Mouse (Mus musculus) hindbrain, embryonic 16.5 days (tissue): ENCODE measurements around the gene Rpl38. TPM values are rescaled to one million over a fixed set of nuclear protein-coding genes. Genes with fewer than 3 reads are reported as not detected.

ENCODE experiments used
- ATAC-seq: fragments of 200-750 bp; cut with Nextera tagmentation; 2 replicates; pipeline ENCODE4 v1.8.0; 2017; ENCODE audit warnings: moderate TSS enrichment, moderate library complexity
- H3K27ac ChIP-seq: fragments of 300-500 bp; sonication (generic); 2 replicates; pipeline ENCODE4 v1.5.1; 2014; ENCODE audit warnings: low read depth, mild to moderate bottlenecking, control low read depth, low read length, moderate library complexity
- H3K27me3 ChIP-seq: fragments of 300-500 bp; sonication (generic); replicated peaks from 2 replicates; pipeline ENCODE4 v1.6.1; 2014; ENCODE audit warnings: low read length; ENCODE audit not compliant: control insufficient read depth, insufficient read depth
- H3K36me3 ChIP-seq: fragments of 300-500 bp; sonication (generic); 2 replicates; pipeline ENCODE4 v1.6.1; 2014; ENCODE audit warnings: mild to moderate bottlenecking, low read length, moderate library complexity, mixed read lengths; ENCODE audit not compliant: control insufficient read depth, insufficient read depth
- H3K4me1 ChIP-seq: fragments of 300-500 bp; sonication (generic); 2 replicates; pipeline ENCODE4 v1.6.1; 2014; ENCODE audit warnings: low read depth, low read length; ENCODE audit not compliant: control insufficient read depth, insufficient read depth
- H3K4me2 ChIP-seq: fragments of 300-500 bp; sonication (generic); 2 replicates; pipeline ENCODE4 v1.6.1; 2014; ENCODE audit warnings: mild to moderate bottlenecking, low read length, control low read depth, moderate library complexity
- H3K4me3 ChIP-seq: fragments of 300-500 bp; sonication (generic); 2 replicates; pipeline ENCODE4 v1.5.1; 2014; ENCODE audit warnings: mild to moderate bottlenecking, low read length, control low read depth, moderate library complexity
- H3K9ac ChIP-seq: fragments of 300-500 bp; sonication (generic); 2 replicates; pipeline ENCODE4 v1.6.1; 2014; ENCODE audit warnings: low read depth, mild to moderate bottlenecking, control low read depth, low read length, moderate library complexity
- H3K9me3 ChIP-seq: fragments of 300-500 bp; sonication (generic); 2 replicates; pipeline ENCODE4 v1.6.1; 2014; ENCODE audit warnings: mild to moderate bottlenecking, low read length, moderate library complexity; ENCODE audit not compliant: control insufficient read depth
- WGBS: fragments of 180-500 bp; shearing (Covaris S2); extraction: QIAGEN DNeasy Blood & Tissue Kit; methylation state at CpG from one replicate; pipeline ENCODE4 v1.1.7; 2014; 5-methylcytosine and 5-hydroxymethylcytosine counted together
- polyA plus RNA-seq: library from polyadenylated mRNA; unstranded; fragments of >200 nt; fragmentation: Nextera tagmentation; extraction: Ambion mirVana; gene quantifications from 2 replicates; pipeline ENCODE4 v1.2.1, GENCODE M21; 2015

Gene Rpl38
- polyA plus RNA-seq, 1 experiment from 2014 or later: 578 TPM

DNA sequence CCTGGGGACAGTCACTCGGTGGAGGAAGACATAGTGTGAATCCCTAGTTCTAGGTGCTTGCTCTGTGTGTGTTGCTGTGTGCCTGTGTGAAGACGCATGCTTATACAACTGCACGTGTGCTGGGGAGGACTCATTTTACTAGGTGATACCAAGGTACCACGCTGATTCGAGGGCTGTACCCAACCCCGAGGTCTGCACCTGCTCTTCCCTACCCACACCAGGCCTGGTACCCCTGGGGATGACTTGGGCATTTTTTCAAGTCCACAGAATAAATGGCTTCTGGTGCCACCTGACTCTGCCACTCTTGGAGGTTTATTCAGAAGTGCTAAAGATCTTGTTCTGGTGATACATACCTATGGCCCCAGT, 34.7 kb downstream of the Rpl38 start:
- WGBS: 78% methylated on average over 6 of the region's 6 CpGs
- no peak overlapping the region for H3K9ac ChIP-seq
- peaks cover 14% of the 10 kb centered on the region for H3K4me1 ChIP-seq
- H3K36me3 ChIP-seq: no peaks in the 10 kb centered on the region
- no peak for ATAC-seq
- H3K4me3 ChIP-seq: no peak overlapping the region
- no peak overlapping the region for H3K4me2 ChIP-seq
- no peaks in the 10 kb centered on the region for H3K9me3 ChIP-seq
- H3K27me3 ChIP-seq: no peaks in the 10 kb centered on the region
- no peak overlapping the region for H3K27ac ChIP-seq

DNA sequence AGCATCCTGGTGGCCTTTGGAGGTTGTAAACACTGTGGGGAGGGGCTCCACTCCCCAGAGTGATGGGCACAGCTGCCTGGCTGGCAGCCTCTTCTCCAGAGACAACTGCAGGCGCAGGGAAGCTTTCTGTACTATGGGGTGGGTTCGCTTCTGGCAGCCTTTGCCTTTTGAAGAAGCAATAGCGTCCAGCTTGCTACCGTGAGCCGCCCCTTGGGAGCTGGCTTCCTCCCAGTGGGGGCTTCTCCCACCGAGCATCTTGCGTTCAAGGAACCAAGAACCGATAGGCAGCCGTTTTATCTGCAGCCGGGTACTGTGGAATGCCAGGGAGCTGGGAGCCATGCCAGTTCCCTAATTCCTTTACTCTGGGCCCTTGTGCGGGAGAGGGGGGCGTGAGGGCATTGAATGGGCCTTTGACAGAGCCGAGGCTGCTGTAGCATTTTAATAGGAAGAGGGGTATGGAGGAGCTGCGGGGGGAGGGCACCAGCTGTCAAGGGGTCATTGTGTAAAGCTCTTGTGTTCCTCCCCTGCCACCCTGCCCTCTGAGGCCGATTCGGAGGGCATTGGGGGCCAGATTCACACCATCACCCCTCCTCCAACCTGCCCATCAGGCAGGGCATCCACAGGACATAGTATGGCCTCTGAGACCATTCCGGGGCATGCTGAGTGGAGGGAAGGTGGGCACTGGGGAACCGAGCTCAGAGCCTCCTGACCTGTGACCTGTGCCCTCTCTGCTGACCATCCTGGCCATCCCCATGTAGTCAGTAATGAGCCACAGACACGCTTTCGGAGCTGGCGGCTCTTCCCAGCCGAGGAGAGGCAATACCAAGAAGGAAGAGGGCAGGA, 36.0 kb downstream of the Rpl38 start:
- Histone ChIP-seq H3K36me3 (no peaks in the 10 kb centered on the region), H3K27ac (peak overlapping the region; percentile 65), H3K27me3 (no peaks in the 10 kb centered on the region), H3K4me3 (no peak overlapping the region), H3K9me3 (no peaks in the 10 kb centered on the region), H3K4me1 (peaks cover 14% of the 10 kb centered on the region), H3K4me2 (peak overlapping the region; percentile 8; the same call in 1 of the 2 replicates), H3K9ac (peak overlapping the region; percentile 41)
- 20% methylated on average over 19 of the region's 22 CpGs for WGBS
- peak; percentile 96 for ATAC-seq

DNA sequence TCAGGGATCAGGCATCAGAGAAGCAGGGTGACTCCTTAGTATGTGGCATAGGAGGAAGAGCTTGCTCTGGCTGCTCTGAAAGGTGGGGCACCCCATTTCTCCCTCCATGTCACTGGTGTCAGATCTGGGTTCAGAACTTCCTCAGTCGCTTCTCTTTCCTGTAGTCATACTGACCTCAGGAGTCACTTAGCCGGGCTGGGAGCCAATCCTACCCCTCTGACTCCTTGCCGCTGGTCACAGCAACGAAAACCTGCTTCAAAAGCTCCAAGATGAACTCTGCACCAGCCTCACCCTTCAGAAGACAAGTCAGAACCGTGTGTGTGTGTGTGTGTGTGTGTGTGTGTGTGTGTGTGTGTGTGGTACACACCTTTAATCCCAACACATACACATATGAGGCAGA, 38.0 kb downstream of the Rpl38 start:
- H3K4me1 ChIP-seq: peaks cover 14% of the 10 kb centered on the region
- ATAC-seq: no peak
- H3K4me3 ChIP-seq: no peak overlapping the region
- H3K36me3 ChIP-seq: no peaks in the 10 kb centered on the region
- no peaks in the 10 kb centered on the region for H3K27me3 ChIP-seq
- WGBS: 86% methylated on average over 5 of the region's 5 CpGs
- H3K27ac ChIP-seq: no peak overlapping the region
- no peaks in the 10 kb centered on the region for H3K9me3 ChIP-seq
- no peak overlapping the region for H3K4me2 ChIP-seq
- no peak overlapping the region for H3K9ac ChIP-seq

DNA sequence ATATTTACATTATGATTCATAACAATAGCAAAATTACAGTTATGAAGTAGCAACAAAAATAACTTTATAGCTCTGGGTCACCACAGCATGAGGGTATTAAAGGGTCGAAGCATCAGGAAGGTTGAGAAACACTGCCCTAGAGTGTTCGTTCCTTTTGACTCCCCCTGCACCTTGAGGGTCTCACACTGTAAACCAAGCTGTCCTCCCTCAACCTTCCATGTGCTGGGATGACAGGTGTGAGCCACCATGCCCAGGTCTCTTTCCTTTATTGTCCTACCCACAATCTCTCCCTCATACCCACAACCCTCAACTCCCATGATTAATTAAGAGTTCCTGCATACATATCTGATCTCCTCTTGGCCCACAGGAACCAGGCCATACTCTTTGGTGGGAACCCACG, 43.1 kb downstream of the Rpl38 start:
- Histone ChIP-seq H3K9me3 (no peaks in the 10 kb centered on the region), H3K4me3 (no peak overlapping the region), H3K27me3 (no peaks in the 10 kb centered on the region), H3K36me3 (no peaks in the 10 kb centered on the region), H3K27ac (no peak overlapping the region), H3K4me1 (no peaks in the 10 kb centered on the region), H3K4me2 (no peak overlapping the region), H3K9ac (no peak overlapping the region)
- whole genome bisulfite sequencing: 86% methylated on average over 3 of the region's 3 CpGs
- no peak for ATAC-seq

DNA sequence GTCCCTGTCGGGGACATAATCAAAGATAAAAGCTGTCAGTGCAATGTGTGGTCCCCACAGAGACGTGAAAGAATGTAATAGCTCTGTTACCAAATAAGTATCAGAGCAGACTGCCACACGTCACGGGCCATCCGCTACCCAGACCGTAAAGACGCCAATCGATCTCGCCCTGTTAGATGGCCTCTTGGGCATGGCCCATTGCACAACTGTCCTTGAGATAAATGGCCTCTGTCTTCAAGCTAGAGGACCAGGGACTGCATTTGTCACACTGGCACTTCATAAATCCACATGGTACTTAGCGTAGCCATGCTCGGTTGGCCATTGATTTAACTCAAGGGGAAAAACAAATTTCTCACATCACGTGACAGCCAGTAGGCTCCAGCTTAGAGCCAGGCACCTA, 43.5 kb downstream of the Rpl38 start:
- H3K4me1 ChIP-seq: no peaks in the 10 kb centered on the region
- no peaks in the 10 kb centered on the region for H3K36me3 ChIP-seq
- no peak overlapping the region for H3K27ac ChIP-seq
- H3K9ac ChIP-seq: no peak overlapping the region
- H3K4me2 ChIP-seq: no peak overlapping the region
- no peak overlapping the region for H3K4me3 ChIP-seq
- no peaks in the 10 kb centered on the region for H3K9me3 ChIP-seq
- ATAC-seq: peak; percentile 45; the same call in 1 of the 2 replicates
- 61% methylated on average over 12 of the region's 12 CpGs for WGBS
- H3K27me3 ChIP-seq: no peaks in the 10 kb centered on the region

DNA sequence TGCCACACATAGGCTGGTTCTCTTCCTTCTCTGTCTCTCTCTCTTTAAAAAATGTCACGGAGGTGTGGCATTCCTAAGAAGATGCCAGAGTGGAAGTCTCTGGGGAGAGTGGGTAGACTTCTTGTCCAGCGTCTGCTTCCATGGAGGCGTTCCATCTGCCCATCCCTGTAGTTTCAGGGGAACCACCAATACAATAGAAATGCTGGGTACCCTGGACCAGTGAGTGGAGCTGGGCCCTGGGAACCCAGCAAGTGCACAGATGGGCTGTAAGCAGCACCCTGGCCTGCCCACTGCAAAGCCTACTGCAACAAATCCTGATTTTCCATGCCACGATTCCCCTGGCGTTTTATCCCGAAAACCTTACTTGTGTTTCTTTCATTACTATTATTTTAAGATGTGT, 46.2 kb downstream of the Rpl38 start:
- no peaks in the 10 kb centered on the region for H3K36me3 ChIP-seq
- H3K4me2 ChIP-seq: no peak overlapping the region
- H3K9ac ChIP-seq: no peak overlapping the region
- no peaks in the 10 kb centered on the region for H3K27me3 ChIP-seq
- no peak overlapping the region for H3K27ac ChIP-seq
- no peak for ATAC-seq
- 71% methylated on average over 6 of the region's 6 CpGs for WGBS
- no peaks in the 10 kb centered on the region for H3K9me3 ChIP-seq
- H3K4me1 ChIP-seq: no peaks in the 10 kb centered on the region
- H3K4me3 ChIP-seq: no peak overlapping the region

DNA sequence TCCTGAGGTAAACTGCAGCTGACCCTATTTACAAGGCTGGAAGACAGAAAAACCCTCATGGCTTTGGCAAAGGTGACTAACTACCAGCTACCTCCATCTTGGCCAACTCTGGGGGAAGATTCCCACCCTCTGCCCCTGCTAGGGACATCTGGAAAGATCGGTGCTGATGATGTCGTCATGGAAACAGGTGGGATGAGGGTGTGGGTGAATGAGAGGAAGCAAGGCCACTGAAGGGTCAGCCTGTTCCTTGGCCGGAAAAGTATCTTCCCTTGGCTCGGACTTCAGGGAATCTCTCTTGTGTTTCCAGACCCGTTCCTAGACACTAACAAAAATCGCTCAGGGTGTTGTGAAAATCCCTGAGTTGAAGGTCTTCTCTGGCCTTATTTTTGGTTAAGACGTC, 47.2 kb downstream of the Rpl38 start:
- no peak overlapping the region for H3K4me2 ChIP-seq
- H3K27me3 ChIP-seq: no peaks in the 10 kb centered on the region
- H3K4me1 ChIP-seq: no peaks in the 10 kb centered on the region
- no peaks in the 10 kb centered on the region for H3K36me3 ChIP-seq
- no peak for ATAC-seq
- no peak overlapping the region for H3K9ac ChIP-seq
- H3K9me3 ChIP-seq: no peaks in the 10 kb centered on the region
- no peak overlapping the region for H3K27ac ChIP-seq
- no peak overlapping the region for H3K4me3 ChIP-seq
- WGBS: 70% methylated on average over 7 of the region's 7 CpGs

DNA sequence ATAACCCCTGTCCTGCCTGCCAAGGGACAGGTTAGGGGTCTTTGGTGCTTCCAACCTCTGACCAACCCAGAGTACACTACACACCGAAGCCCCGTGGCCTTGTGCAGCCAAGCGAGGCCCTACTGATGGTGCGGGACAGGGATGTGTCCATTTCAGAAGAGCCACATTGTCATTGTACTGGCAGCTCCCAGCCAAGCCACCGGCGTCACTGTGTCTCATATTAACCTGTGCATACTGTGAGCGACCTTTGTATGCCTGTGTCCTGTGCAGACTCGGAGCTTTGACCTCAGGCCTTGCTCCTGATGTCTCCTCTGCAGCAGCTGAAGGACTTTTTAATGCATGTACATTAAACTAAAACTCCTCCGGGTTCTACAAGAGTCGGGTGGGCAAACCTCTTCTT, 52.2 kb downstream of the Rpl38 start:
- WGBS: 90% methylated on average over 10 of the region's 10 CpGs
- no peak overlapping the region for H3K27ac ChIP-seq
- no peaks in the 10 kb centered on the region for H3K4me1 ChIP-seq
- no peaks in the 10 kb centered on the region for H3K27me3 ChIP-seq
- no peak for ATAC-seq
- no peaks in the 10 kb centered on the region for H3K36me3 ChIP-seq
- H3K4me2 ChIP-seq: no peak overlapping the region
- no peak overlapping the region for H3K9ac ChIP-seq
- no peaks in the 10 kb centered on the region for H3K9me3 ChIP-seq
- H3K4me3 ChIP-seq: no peak overlapping the region
